Mouse (Mus musculus): ENCODE measurements around the gene Hjurp. TPM values are rescaled to one million over a fixed set of nuclear protein-coding genes. Genes with fewer than 3 reads are reported as not detected.

Gene Hjurp
- polyA plus RNA-seq, 1 experiment from 2014 or later, result 77.9 TPM

DNA sequence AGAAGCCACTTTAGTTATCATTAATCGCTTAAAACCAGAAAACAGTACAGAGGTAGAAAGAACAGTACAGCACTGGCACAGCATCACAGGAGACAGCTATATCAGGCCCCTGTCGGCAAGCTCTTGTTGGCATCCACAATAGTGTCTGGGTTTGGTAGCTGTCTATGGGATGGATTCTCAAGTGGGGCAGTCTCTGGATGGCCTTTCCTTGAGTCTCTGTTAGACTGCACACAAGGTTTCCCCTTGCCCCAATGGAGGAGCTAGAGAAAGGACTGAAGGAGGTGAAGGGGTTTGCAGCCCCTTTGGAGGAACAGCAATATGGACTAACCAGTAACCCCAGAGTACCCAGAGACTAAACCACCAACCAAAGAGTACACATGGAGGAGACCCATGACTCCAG is 14.6 kb upstream of the Hjurp start:
- ATAC-seq (ENCODE audit: low FRiP score, low read depth), result no peak
- Histone ChIP-seq H3K9ac (no peak overlapping the region), H3K27ac (replicated peaks) (no peak overlapping the region), H3K4me1 (replicated peaks) (no peaks in the 10 kb centered on the region), H3K36me3 (no peaks in the 10 kb centered on the region), H3K4me3 (no peak overlapping the region), H3K4me2 (no peak overlapping the region), H3K9me3 (peaks cover 44% of the 10 kb centered on the region), H3K27me3 (no peaks in the 10 kb centered on the region)
- WGBS, result 55% methylated on average over 2 of the region's 2 CpGs

DNA sequence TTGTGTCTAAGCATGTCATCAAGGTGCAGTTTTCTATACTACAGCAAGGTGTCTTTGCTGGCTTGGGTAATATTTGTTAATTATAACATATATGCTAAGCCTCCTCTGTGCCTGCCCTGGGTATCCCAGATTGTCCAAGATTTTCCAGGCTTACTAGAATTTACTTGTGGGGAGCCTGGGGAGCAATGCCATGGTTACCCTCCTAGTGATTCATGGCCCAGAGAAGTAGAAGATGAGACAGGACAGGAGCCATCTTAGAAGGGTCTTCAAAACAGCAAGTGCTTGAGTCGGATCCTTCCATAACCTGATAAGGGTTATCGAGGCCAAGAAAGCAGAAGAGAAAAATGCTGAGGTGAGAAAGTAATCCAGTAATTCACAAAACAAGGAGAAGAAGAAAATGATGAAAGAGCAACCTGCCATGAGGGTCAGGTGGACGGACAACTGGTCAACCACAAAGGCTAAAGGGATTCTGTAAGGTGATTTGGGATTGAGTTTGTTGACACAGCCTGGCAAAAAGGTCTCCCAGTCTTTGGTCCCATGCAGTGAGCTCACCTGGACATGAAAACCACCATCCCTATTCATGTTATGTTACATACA is 14.1 kb upstream of the Hjurp start:
- ATAC-seq (ENCODE audit: low FRiP score, low read depth), result no peak
- WGBS, result 63% methylated on average over 3 of the region's 3 CpGs

DNA sequence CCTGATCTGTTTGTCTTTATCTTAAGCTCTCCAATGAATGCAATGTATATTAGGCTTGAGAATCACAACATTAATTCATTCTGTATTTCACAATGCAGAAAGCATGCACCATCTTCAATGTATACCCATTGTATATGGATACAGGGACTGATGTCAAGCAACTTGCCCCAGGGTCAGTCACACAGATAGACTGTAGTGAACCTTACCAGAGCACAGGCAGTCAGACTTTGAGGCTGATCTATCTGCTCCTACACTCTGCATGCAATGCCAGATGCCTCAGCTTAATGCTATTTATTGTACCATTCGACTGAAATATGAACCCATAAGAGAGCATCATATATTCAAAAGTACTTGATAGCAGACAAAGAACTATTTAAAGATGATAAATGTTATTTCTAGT is 13.1 kb upstream of the Hjurp start:
- no peaks in the 10 kb centered on the region for H3K27me3 ChIP-seq
- H3K9ac ChIP-seq, result no peak overlapping the region
- H3K4me1 ChIP-seq (replicated peaks), result no peaks in the 10 kb centered on the region
- H3K4me3 ChIP-seq, result no peak overlapping the region
- WGBS, result 72% methylated on average over 1 of the region's 1 CpGs
- ATAC-seq (ENCODE audit: low FRiP score, low read depth), result no peak
- no peak overlapping the region for H3K4me2 ChIP-seq
- H3K9me3 ChIP-seq, result peaks cover 33% of the 10 kb centered on the region
- no peaks in the 10 kb centered on the region for H3K36me3 ChIP-seq
- no peak overlapping the region for H3K27ac ChIP-seq (replicated peaks)

More for the DNA sequence above, 14.1 kb upstream of the Hjurp start:
- H3K4me1 ChIP-seq (replicated peaks), result no peaks in the 10 kb centered on the region
- H3K9me3 ChIP-seq, result peaks cover 40% of the 10 kb centered on the region
- no peak overlapping the region for H3K27ac ChIP-seq (replicated peaks)
- H3K4me2 ChIP-seq, result no peak overlapping the region
- H3K9ac ChIP-seq, result no peak overlapping the region
- no peaks in the 10 kb centered on the region for H3K36me3 ChIP-seq
- H3K4me3 ChIP-seq, result no peak overlapping the region
- H3K27me3 ChIP-seq, result no peaks in the 10 kb centered on the region

DNA sequence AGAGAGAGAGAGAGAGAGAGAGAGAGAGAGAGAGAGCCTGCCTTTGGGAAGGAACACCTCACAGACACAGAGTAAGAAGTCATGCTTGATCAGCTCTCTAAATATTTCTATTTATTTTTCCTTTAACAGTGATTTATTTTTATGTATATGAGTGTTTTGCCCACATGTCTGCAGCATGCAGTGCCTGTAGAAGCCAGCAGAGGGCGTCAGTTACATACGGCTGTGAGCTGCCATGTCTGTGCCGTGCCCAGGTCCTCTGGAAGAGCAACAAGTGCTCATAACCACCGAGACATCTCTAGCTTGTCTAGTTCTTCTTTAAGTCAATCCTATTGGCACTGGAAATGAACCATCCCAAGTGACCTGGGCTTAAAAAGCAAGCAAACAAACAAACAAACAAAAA is 12.5 kb upstream of the Hjurp start:
- H3K27ac ChIP-seq (replicated peaks), result no peak overlapping the region
- WGBS, result 43% methylated on average over 4 of the region's 4 CpGs
- no peak for ATAC-seq (ENCODE audit: low FRiP score, low read depth)

GRCm38 (mm10) chr1:88289152-88289551 is 11.7 kb upstream of the Hjurp start:
- WGBS, result 48% methylated on average over 2 of the region's 2 CpGs
- no peak overlapping the region for H3K27ac ChIP-seq (replicated peaks)
- H3K4me1 ChIP-seq (replicated peaks), result no peaks in the 10 kb centered on the region
- no peak overlapping the region for H3K4me3 ChIP-seq
- no peak for ATAC-seq (ENCODE audit: low FRiP score, low read depth)
- H3K4me2 ChIP-seq, result no peak overlapping the region
- no peaks in the 10 kb centered on the region for H3K36me3 ChIP-seq
- H3K9me3 ChIP-seq, result peaks cover 35% of the 10 kb centered on the region
- H3K27me3 ChIP-seq, result no peaks in the 10 kb centered on the region
- no peak overlapping the region for H3K9ac ChIP-seq

More for the DNA sequence above, 12.5 kb upstream of the Hjurp start:
- Histone ChIP-seq H3K4me3 (no peak overlapping the region), H3K27me3 (no peaks in the 10 kb centered on the region), H3K4me1 (replicated peaks) (no peaks in the 10 kb centered on the region), H3K4me2 (no peak overlapping the region), H3K36me3 (no peaks in the 10 kb centered on the region), H3K9ac (no peak overlapping the region), H3K9me3 (peaks cover 35% of the 10 kb centered on the region)

DNA sequence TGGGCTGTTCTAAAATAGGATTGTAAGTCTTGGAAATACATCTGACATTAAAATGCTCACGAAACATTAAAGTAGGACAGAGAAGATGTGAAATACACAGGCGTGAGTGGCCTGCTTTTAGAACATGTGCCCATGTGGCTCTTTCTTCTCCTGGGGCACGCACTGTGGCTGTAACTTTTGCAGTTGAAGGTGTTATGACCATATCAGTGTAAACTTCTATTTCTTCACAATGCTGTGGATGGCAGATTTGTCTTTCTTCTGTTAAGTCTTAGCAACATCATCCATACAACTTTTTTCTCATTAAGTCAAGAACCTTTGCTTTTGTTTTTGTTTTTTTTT is 11.3 kb upstream of the Hjurp start:
- Histone ChIP-seq H3K4me2 (no peak overlapping the region), H3K27ac (replicated peaks) (no peak overlapping the region), H3K9ac (no peak overlapping the region), H3K9me3 (peaks cover 39% of the 10 kb centered on the region), H3K27me3 (no peaks in the 10 kb centered on the region), H3K4me1 (replicated peaks) (no peaks in the 10 kb centered on the region), H3K4me3 (no peak overlapping the region), H3K36me3 (no peaks in the 10 kb centered on the region)
- ATAC-seq (ENCODE audit: low FRiP score, low read depth), result no peak
- WGBS, result 79% methylated on average over 3 of the region's 3 CpGs

GRCm38 (mm10) chr1:88288056-88288788 is 10.8 kb upstream of the Hjurp start:
- ATAC-seq (ENCODE audit: low FRiP score, low read depth), result no peak
- H3K27me3 ChIP-seq, result no peaks in the 10 kb centered on the region
- peaks cover 45% of the 10 kb centered on the region for H3K9me3 ChIP-seq
- no peaks in the 10 kb centered on the region for H3K36me3 ChIP-seq
- H3K27ac ChIP-seq (replicated peaks), result no peak overlapping the region
- H3K4me3 ChIP-seq, result no peak overlapping the region
- H3K4me1 ChIP-seq (replicated peaks), result no peaks in the 10 kb centered on the region
- 47% methylated on average over 3 of the region's 3 CpGs for WGBS
- H3K9ac ChIP-seq, result no peak overlapping the region
- H3K4me2 ChIP-seq, result no peak overlapping the region

GRCm38 (mm10) chr1:88287697-88287980 is 10.2 kb upstream of the Hjurp start:
- Histone ChIP-seq H3K4me3 (no peak overlapping the region), H3K9me3 (peaks cover 49% of the 10 kb centered on the region), H3K4me1 (replicated peaks) (no peaks in the 10 kb centered on the region), H3K36me3 (no peaks in the 10 kb centered on the region), H3K27me3 (no peaks in the 10 kb centered on the region), H3K4me2 (no peak overlapping the region), H3K9ac (no peak overlapping the region), H3K27ac (replicated peaks) (no peak overlapping the region)
- 41% methylated on average over 5 of the region's 5 CpGs for WGBS
- ATAC-seq (ENCODE audit: low FRiP score, low read depth), result no peak

DNA sequence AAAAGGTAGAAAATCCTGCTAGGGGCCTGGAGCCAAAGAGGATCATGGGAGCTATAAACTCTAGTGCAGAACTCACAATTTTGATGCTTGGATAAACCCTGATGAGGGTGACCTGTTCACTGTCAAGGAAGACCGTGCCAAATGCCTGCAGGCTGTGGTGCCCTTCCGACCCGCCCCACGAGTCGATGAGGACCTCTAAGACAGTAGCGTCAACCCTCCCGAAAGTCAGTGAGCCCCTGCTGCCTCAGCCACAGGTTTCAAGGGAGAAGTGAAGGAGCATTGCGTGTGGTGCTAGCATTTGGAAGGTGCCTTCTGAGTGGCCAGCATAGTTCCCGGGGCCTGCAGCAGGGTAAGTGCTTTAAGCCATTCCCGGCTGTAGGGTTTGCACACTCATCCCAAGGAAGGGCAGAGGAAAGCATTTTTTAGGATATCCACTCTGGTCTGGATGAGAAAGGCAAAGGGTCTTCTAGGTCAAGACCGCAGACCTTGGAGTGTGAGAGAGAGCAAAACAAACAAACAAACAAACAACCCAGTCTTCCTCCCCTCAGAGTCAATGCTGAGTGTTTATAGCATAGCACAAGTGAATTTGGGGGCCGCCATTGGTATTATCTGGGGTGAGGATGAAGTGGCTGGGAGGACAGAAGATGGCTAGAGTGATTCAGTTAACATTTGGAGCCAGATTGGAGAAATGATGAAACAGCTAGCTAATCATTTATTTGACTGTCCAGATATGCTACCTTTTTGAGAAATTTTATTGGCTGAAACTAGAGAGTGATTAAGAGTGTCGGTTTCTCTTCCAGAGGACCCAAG is 9.7 kb upstream of the Hjurp start:
- Histone ChIP-seq H3K36me3 (no peaks in the 10 kb centered on the region), H3K9me3 (peaks cover 48% of the 10 kb centered on the region), H3K27me3 (no peaks in the 10 kb centered on the region), H3K9ac (no peak overlapping the region), H3K4me3 (no peak overlapping the region), H3K4me1 (replicated peaks) (no peaks in the 10 kb centered on the region), H3K4me2 (no peak overlapping the region), H3K27ac (replicated peaks) (no peak overlapping the region)
- ATAC-seq (ENCODE audit: low FRiP score, low read depth), result no peak
- WGBS, result 77% methylated on average over 13 of the region's 13 CpGs

DNA sequence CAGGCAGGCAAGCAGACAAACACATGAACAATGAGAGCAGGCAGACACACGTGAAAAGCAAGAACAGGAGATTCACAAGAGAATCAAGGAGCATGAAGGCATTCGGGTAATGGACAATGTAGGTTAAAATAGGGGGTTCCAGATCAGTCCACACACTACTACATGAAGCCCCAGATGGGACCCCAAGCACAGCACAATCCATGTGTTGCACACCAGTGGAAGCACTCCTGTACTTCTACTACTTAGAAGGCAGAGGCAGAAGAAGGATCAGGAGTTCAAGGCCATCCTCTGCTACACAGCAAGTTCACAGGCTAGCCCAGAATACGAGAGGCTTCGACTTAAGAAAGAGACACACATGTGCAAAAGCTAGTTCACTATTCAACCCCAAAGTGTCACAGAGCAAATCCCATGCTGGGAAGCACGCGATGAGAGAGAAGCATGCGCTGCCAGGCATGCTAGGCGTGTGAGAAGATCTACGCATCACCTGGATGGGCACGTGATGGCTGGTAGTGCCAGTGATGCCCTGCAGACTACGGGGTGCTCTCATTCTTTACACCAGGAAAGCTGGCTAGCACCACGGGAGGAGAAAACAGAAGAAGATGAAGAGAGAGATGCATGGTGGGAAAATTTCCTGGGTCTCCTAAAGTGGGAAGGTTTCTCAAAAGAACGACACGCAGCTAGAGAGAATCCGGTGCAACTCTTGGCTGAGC is 8.9 kb upstream of the Hjurp start:
- 84% methylated on average over 15 of the region's 15 CpGs for WGBS
- Histone ChIP-seq H3K27me3 (no peaks in the 10 kb centered on the region), H3K9ac (no peak overlapping the region), H3K9me3 (peaks cover 44% of the 10 kb centered on the region), H3K4me3 (no peak overlapping the region), H3K4me1 (replicated peaks) (no peaks in the 10 kb centered on the region), H3K36me3 (no peaks in the 10 kb centered on the region), H3K4me2 (no peak overlapping the region), H3K27ac (replicated peaks) (no peak overlapping the region)
- no peak for ATAC-seq (ENCODE audit: low FRiP score, low read depth)

DNA sequence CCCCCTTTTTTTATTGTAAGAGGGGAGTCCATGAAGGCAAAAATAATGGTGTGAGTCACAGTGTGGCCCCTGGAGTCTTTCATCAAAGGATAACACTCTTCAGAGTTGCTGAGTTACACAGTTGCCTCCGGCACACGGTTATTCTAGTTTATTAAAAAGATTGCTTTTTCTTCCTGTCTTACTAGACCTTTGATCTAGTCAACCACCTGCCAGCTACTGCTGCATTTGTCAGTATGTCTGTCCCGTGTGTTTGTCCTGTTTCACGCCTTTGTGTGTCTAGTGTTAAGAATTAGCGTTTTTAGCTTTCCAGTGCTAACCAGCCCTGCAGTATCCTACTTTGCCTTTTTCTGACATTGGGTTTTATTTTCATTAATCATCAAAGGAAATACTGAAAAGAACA is 8.2 kb upstream of the Hjurp start:
- no peak overlapping the region for H3K4me3 ChIP-seq
- no peaks in the 10 kb centered on the region for H3K27me3 ChIP-seq
- no peaks in the 10 kb centered on the region for H3K36me3 ChIP-seq
- 72% methylated on average over 5 of the region's 5 CpGs for WGBS
- peaks cover 44% of the 10 kb centered on the region for H3K9me3 ChIP-seq
- H3K9ac ChIP-seq, result no peak overlapping the region
- H3K4me2 ChIP-seq, result no peak overlapping the region
- no peaks in the 10 kb centered on the region for H3K4me1 ChIP-seq (replicated peaks)
- no peak for ATAC-seq (ENCODE audit: low FRiP score, low read depth)
- H3K27ac ChIP-seq (replicated peaks), result no peak overlapping the region

DNA sequence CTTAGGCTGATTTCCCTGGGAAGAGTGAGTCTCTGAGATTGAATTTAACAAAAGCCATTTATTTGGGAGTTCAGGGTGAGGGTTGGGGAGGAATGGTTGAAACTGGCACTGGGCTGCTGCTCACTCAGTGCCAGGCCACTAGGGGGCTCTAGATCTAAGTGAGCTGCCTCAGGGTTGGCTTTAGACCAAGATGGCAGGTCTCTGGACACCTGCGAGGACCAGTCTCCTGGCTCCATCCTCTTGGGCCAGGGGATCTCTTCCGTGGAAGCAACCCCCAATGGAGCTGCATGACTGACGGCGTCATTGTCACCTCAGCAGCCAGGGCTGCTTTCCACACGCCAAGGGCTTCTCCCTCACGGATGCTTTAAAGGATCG is 7.5 kb upstream of the Hjurp start:
- Histone ChIP-seq H3K9me3 (peaks cover 37% of the 10 kb centered on the region), H3K4me1 (replicated peaks) (no peaks in the 10 kb centered on the region), H3K27me3 (no peaks in the 10 kb centered on the region), H3K36me3 (no peaks in the 10 kb centered on the region), H3K4me2 (no peak overlapping the region), H3K27ac (replicated peaks) (no peak overlapping the region), H3K9ac (no peak overlapping the region), H3K4me3 (no peak overlapping the region)
- 63% methylated on average over 7 of the region's 7 CpGs for WGBS
- no peak for ATAC-seq (ENCODE audit: low FRiP score, low read depth)

Data from hindbrain, embryonic 15.5 days (tissue).